Mouse (Mus musculus) midbrain, embryonic 11.5 days (tissue): Measurements from ENCODE around the gene Best1. TPM values are rescaled to one million over a fixed set of nuclear protein-coding genes. Genes with fewer than 3 reads are reported as not detected.
A peak's percentile ranks its signal among the peaks of the same experiment; 100 is the strongest.

Experiments
- ATAC-seq: fragments of 200-750 bp; cut with Nextera tagmentation; 2 replicates; pipeline ENCODE4 v1.8.0; 2017; ENCODE audit warnings: moderate TSS enrichment, moderate library complexity; ENCODE audit not compliant: low FRiP score
- DNase-seq: peaks from one replicate; pipeline ENCODE4 v3.0.0; 2015; ENCODE audit warnings: low spot score; ENCODE audit errors: missing footprints
- H3K27ac ChIP-seq: fragments of 300-500 bp; sonication (generic); 2 replicates; pipeline ENCODE4 v1.5.1; 2014; ENCODE audit warnings: low read depth, low read length
- H3K27me3 ChIP-seq: fragments of 300-500 bp; sonication (generic); 2 replicates; pipeline ENCODE4 v1.6.1; 2014; ENCODE audit warnings: mild to moderate bottlenecking, low read length, moderate library complexity, mixed read lengths; ENCODE audit not compliant: control insufficient read depth, insufficient read depth
- H3K36me3 ChIP-seq: fragments of 300-500 bp; sonication (generic); 2 replicates; pipeline ENCODE4 v1.6.1; 2014; ENCODE audit warnings: mild to moderate bottlenecking, low read length, moderate library complexity, mixed read lengths; ENCODE audit not compliant: control insufficient read depth, insufficient read depth
- H3K4me1 ChIP-seq: fragments of 300-500 bp; sonication (generic); 2 replicates; pipeline ENCODE4 v1.6.1; 2014; ENCODE audit warnings: low read length; ENCODE audit not compliant: control insufficient read depth, insufficient read depth
- H3K4me2 ChIP-seq: fragments of 300-500 bp; sonication (generic); 2 replicates; pipeline ENCODE4 v1.6.1; 2014; ENCODE audit warnings: mild to moderate bottlenecking, moderate library complexity
- H3K4me3 ChIP-seq: fragments of 300-500 bp; sonication (generic); 2 replicates; pipeline ENCODE4 v1.5.1; 2014; ENCODE audit warnings: low read depth, low read length
- H3K9ac ChIP-seq: fragments of 300-500 bp; sonication (generic); 2 replicates; pipeline ENCODE4 v1.6.1; 2014; ENCODE audit warnings: low read length
- H3K9me3 ChIP-seq: fragments of 300-500 bp; sonication (generic); 2 replicates; pipeline ENCODE4 v1.6.1; 2016; ENCODE audit warnings: low read length; ENCODE audit not compliant: control insufficient read depth
- WGBS: fragments of 180-500 bp; shearing (Covaris S2); extraction: QIAGEN DNeasy Blood & Tissue Kit; methylation state at CpG from one replicate; pipeline ENCODE4 v1.1.7; 2014; 5-methylcytosine and 5-hydroxymethylcytosine counted together
- polyA plus RNA-seq: library from polyadenylated mRNA; unstranded; fragments of >200 nt; fragmentation: Nextera tagmentation; extraction: Ambion mirVana; gene quantifications from 2 replicates; pipeline ENCODE4 v1.2.1, GENCODE M21; 2014

Best1 gene
- polyA plus RNA-seq = 1.3 and 1.5 TPM in 2 replicates

GRCm38 (mm10) chr19:10001206-10001969, at the start of gene Best1, which contains the start of gene Rab3il1:
TSS of gene Best1 (minus strand) at chr19:10001633.
TSS of gene Rab3il1 (plus strand) at chr19:10001669.
- Histone ChIP-seq H3K27ac (no peak within 1 kb of the TSS), H3K27me3 (no peaks in the 10 kb centered on the region), H3K9me3 (no peaks in the 10 kb centered on the region; the same call in 1 of the 2 replicates), H3K4me2 (no peak within 1 kb of the TSS), H3K4me3 (no peak within 1 kb of the TSS), H3K9ac (no peak within 1 kb of the TSS), H3K36me3 (no peaks in the 10 kb centered on the region), H3K4me1 (no peaks in the 10 kb centered on the region)
- ATAC-seq (no peak), DNase-seq (no peak)
- WGBS = 80% methylated on average over 7 of the region's 7 CpGs

GRCm38 (mm10) chr19:10050438-10050837, 49.0 kb upstream of the Best1 start:
- Histone ChIP-seq H3K4me2 (no peak overlapping the region), H3K9me3 (no peaks in the 10 kb centered on the region), H3K36me3 (no peaks in the 10 kb centered on the region), H3K9ac (no peak overlapping the region), H3K27ac (no peak overlapping the region), H3K4me3 (no peak overlapping the region), H3K4me1 (no peaks in the 10 kb centered on the region), H3K27me3 (no peaks in the 10 kb centered on the region)
- ATAC-seq (no peak), DNase-seq (no peak)
- 86% methylated on average over 2 of the region's 2 CpGs for WGBS

GRCm38 (mm10) chr19:10049533-10049932, 48.1 kb upstream of the Best1 start:
- H3K36me3 ChIP-seq = no peaks in the 10 kb centered on the region
- H3K4me3 ChIP-seq = no peak overlapping the region
- no peak overlapping the region for H3K27ac ChIP-seq
- no peaks in the 10 kb centered on the region for H3K4me1 ChIP-seq
- no peak overlapping the region for H3K4me2 ChIP-seq
- H3K9me3 ChIP-seq = no peaks in the 10 kb centered on the region
- ATAC-seq = no peak
- H3K9ac ChIP-seq = no peak overlapping the region
- DNase-seq = no peak
- H3K27me3 ChIP-seq = no peaks in the 10 kb centered on the region

- no peaks in the 10 kb centered on the region for H3K9me3 ChIP-seq
- peaks cover 3% of the 10 kb centered on the region; the same call in 1 of the 2 replicates for H3K27me3 ChIP-seq
- H3K36me3 ChIP-seq = no peaks in the 10 kb centered on the region
- 57% methylated on average over 3 of the region's 3 CpGs for WGBS
- no peak for DNase-seq
- no peak overlapping the region for H3K4me3 ChIP-seq
- no peak for ATAC-seq
- H3K4me2 ChIP-seq = no peak overlapping the region
- H3K27ac ChIP-seq = no peak overlapping the region
- no peak overlapping the region for H3K9ac ChIP-seq
- peaks cover 2% of the 10 kb centered on the region for H3K4me1 ChIP-seq
Measured at GRCm38 (mm10) chr19:10046983-10047382, 45.5 kb upstream of the Best1 start.

- 79% methylated on average over 4 of the region's 4 CpGs for WGBS
- peaks cover 4% of the 10 kb centered on the region for H3K4me1 ChIP-seq
Measured at GRCm38 (mm10) chr19:10046346-10046745, 44.9 kb upstream of the Best1 start.

GRCm38 (mm10) chr19:10045707-10046106, 44.3 kb upstream of the Best1 start:
- no peak overlapping the region for H3K4me3 ChIP-seq
- no peak overlapping the region for H3K27ac ChIP-seq
- no peak for ATAC-seq
- H3K9ac ChIP-seq = no peak overlapping the region
- WGBS = 90% methylated on average over 2 of the region's 2 CpGs
- H3K27me3 ChIP-seq = peaks cover 3% of the 10 kb centered on the region; the same call in 1 of the 2 replicates
- H3K4me1 ChIP-seq = peaks cover 7% of the 10 kb centered on the region
- H3K9me3 ChIP-seq = no peaks in the 10 kb centered on the region
- H3K36me3 ChIP-seq = no peaks in the 10 kb centered on the region
- no peak overlapping the region for H3K4me2 ChIP-seq
- no peak for DNase-seq

More at GRCm38 (mm10) chr19:10046346-10046745, 44.9 kb upstream of the Best1 start:
- ATAC-seq (no peak), DNase-seq (no peak)
- H3K27ac ChIP-seq = no peak overlapping the region
- H3K9ac ChIP-seq = no peak overlapping the region
- no peaks in the 10 kb centered on the region for H3K36me3 ChIP-seq
- no peak overlapping the region for H3K4me3 ChIP-seq
- H3K4me2 ChIP-seq = no peak overlapping the region
- H3K9me3 ChIP-seq = no peaks in the 10 kb centered on the region
- H3K27me3 ChIP-seq = peaks cover 3% of the 10 kb centered on the region; the same call in 1 of the 2 replicates

GRCm38 (mm10) chr19:10043643-10044042, 42.2 kb upstream of the Best1 start:
- H3K9ac ChIP-seq = no peak overlapping the region
- H3K4me2 ChIP-seq = no peak overlapping the region
- no peaks in the 10 kb centered on the region for H3K36me3 ChIP-seq
- H3K4me3 ChIP-seq = no peak overlapping the region
- no peak for ATAC-seq
- H3K27me3 ChIP-seq = peaks cover 8% of the 10 kb centered on the region
- peaks cover 7% of the 10 kb centered on the region for H3K4me1 ChIP-seq
- H3K27ac ChIP-seq = no peak overlapping the region
- no peaks in the 10 kb centered on the region for H3K9me3 ChIP-seq
- no peak for DNase-seq

GRCm38 (mm10) chr19:10042816-10043215, 41.4 kb upstream of the Best1 start:
- H3K4me3 ChIP-seq = no peak overlapping the region
- DNase-seq (no peak), ATAC-seq (no peak)
- H3K4me2 ChIP-seq = no peak overlapping the region
- H3K27me3 ChIP-seq = peaks cover 8% of the 10 kb centered on the region
- no peak overlapping the region for H3K27ac ChIP-seq
- H3K36me3 ChIP-seq = no peaks in the 10 kb centered on the region
- 84% methylated on average over 4 of the region's 4 CpGs for WGBS
- H3K9me3 ChIP-seq = no peaks in the 10 kb centered on the region
- H3K9ac ChIP-seq = no peak overlapping the region
- H3K4me1 ChIP-seq = peaks cover 7% of the 10 kb centered on the region

- ATAC-seq (peak; percentile 15), DNase-seq (no peak)
- peak overlapping the region; percentile 99 for H3K4me2 ChIP-seq
- H3K9me3 ChIP-seq = no peaks in the 10 kb centered on the region
- H3K9ac ChIP-seq = peak overlapping the region; percentile 66
- peaks cover 7% of the 10 kb centered on the region for H3K4me1 ChIP-seq
- WGBS = 63% methylated on average over 6 of the region's 6 CpGs
- H3K27ac ChIP-seq = no peak overlapping the region
- H3K36me3 ChIP-seq = no peaks in the 10 kb centered on the region
- peaks cover 8% of the 10 kb centered on the region for H3K27me3 ChIP-seq
- H3K4me3 ChIP-seq = peak overlapping the region; percentile 56
Measured at GRCm38 (mm10) chr19:10042232-10042631, 40.8 kb upstream of the Best1 start.
